Mouse (Mus musculus) cerebellum, adult 2 months (tissue): ENCODE results near the gene Adgrf1.

Experiments used
- CTCF ChIP-seq: fragments of 200-500 bp; IDR thresholded peaks from 2 replicates; pipeline ENCODE4 v1.5.1; 2011; ENCODE audit warnings: low read depth, mild to moderate bottlenecking, control low read depth, low read length, moderate library complexity, borderline replicate concordance; ENCODE audit not compliant: insufficient read depth
- POLR2A ChIP-seq: fragments of 200-500 bp; IDR thresholded peaks from 2 replicates; pipeline ENCODE4 v1.6.1; 2011; ENCODE audit warnings: low read length, control low read depth, borderline replicate concordance; ENCODE audit not compliant: insufficient read depth

DNA sequence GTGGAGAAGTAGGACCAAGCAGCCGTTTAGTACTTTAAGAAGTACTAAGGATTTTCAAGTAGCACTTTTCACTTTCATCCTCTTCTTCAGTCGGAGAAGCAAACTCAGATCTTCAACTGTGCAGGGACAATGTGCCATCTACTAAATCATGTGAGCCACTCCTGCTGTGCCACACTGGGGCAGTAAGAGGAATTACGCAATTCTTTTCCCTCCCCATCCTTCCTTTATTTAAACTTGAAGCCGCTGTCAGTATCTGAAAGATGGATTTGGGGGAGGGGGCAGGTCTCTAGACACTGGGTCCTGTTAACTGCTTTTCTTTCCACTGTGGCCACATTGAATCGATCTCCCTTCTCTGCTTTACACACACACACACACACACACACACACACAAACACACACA is 62.6 kb downstream of the Adgrf1 start:
- TF ChIP-seq CTCF, result no peak
- no peak for TF ChIP-seq POLR2A
